Mouse (Mus musculus): ENCODE results near the gene Dis3l2. TPM values are rescaled to one million over a fixed set of nuclear protein-coding genes. Genes with fewer than 3 reads are reported as not detected.

The Dis3l2 gene
- polyA plus RNA-seq, 1 experiment from 2014 or later: 42.7 TPM

GRCm38 (mm10) chr1:86709546-86709945 lies 5.9 kb downstream of the Dis3l2 start:
- Histone ChIP-seq H3K27ac (ENCODE audit: low read length) (no peak overlapping the region), H3K4me2 (ENCODE audit: low read length) (no peak overlapping the region), H3K27me3 (ENCODE audit: control insufficient read depth, insufficient read depth, low read depth, low read length) (no peaks in the 10 kb centered on the region), H3K9ac (ENCODE audit: low read depth, low read length) (no peak overlapping the region), H3K36me3 (ENCODE audit: control insufficient read depth, insufficient read depth, low read length) (no peaks in the 10 kb centered on the region), H3K4me1 (ENCODE audit: control insufficient read depth, insufficient read depth, low read length) (peaks cover 13% of the 10 kb centered on the region), H3K4me3 (ENCODE audit: low read depth, low read length) (no peak overlapping the region), H3K9me3 (replicated peaks; ENCODE audit: control insufficient read depth, low read length, poor library complexity, severe bottlenecking) (no peaks in the 10 kb centered on the region)
- WGBS: 76% methylated on average over 4 of the region's 4 CpGs
- ATAC-seq: no peak

GRCm38 (mm10) chr1:86712045-86712444 lies 8.4 kb downstream of the Dis3l2 start:
- no peaks in the 10 kb centered on the region for H3K4me1 ChIP-seq (ENCODE audit: control insufficient read depth, insufficient read depth, low read length)
- H3K9ac ChIP-seq (ENCODE audit: low read depth, low read length): no peak overlapping the region
- 96% methylated on average over 2 of the region's 2 CpGs for WGBS
- no peak overlapping the region for H3K4me3 ChIP-seq (ENCODE audit: low read depth, low read length)
- H3K36me3 ChIP-seq (ENCODE audit: control insufficient read depth, insufficient read depth, low read length): no peaks in the 10 kb centered on the region
- no peak overlapping the region for H3K4me2 ChIP-seq (ENCODE audit: low read length)
- no peaks in the 10 kb centered on the region for H3K9me3 ChIP-seq (replicated peaks; ENCODE audit: control insufficient read depth, low read length, poor library complexity, severe bottlenecking)
- H3K27me3 ChIP-seq (ENCODE audit: control insufficient read depth, insufficient read depth, low read depth, low read length): no peaks in the 10 kb centered on the region
- H3K27ac ChIP-seq (ENCODE audit: low read length): no peak overlapping the region
- no peak for ATAC-seq

- Histone ChIP-seq H3K36me3 (ENCODE audit: control insufficient read depth, insufficient read depth, low read length) (no peaks in the 10 kb centered on the region), H3K27ac (ENCODE audit: low read length) (no peak overlapping the region), H3K4me2 (ENCODE audit: low read length) (no peak overlapping the region), H3K9ac (ENCODE audit: low read depth, low read length) (no peak overlapping the region), H3K9me3 (replicated peaks; ENCODE audit: control insufficient read depth, low read length, poor library complexity, severe bottlenecking) (no peaks in the 10 kb centered on the region), H3K27me3 (ENCODE audit: control insufficient read depth, insufficient read depth, low read depth, low read length) (no peaks in the 10 kb centered on the region), H3K4me1 (ENCODE audit: control insufficient read depth, insufficient read depth, low read length) (no peaks in the 10 kb centered on the region), H3K4me3 (ENCODE audit: low read depth, low read length) (no peak overlapping the region)
- 98% methylated on average over 4 of the region's 4 CpGs for WGBS
- no peak for ATAC-seq
These were observed 9.4 kb downstream of the Dis3l2 start for GRCm38 (mm10) chr1:86713054-86713453.

GRCm38 (mm10) chr1:86718190-86718589 lies 14.6 kb downstream of the Dis3l2 start:
- Histone ChIP-seq H3K4me2 (ENCODE audit: low read length) (no peak overlapping the region), H3K9me3 (replicated peaks; ENCODE audit: control insufficient read depth, low read length, poor library complexity, severe bottlenecking) (no peaks in the 10 kb centered on the region), H3K4me1 (ENCODE audit: control insufficient read depth, insufficient read depth, low read length) (no peaks in the 10 kb centered on the region), H3K4me3 (ENCODE audit: low read depth, low read length) (no peak overlapping the region), H3K9ac (ENCODE audit: low read depth, low read length) (no peak overlapping the region), H3K36me3 (ENCODE audit: control insufficient read depth, insufficient read depth, low read length) (no peaks in the 10 kb centered on the region), H3K27me3 (ENCODE audit: control insufficient read depth, insufficient read depth, low read depth, low read length) (no peaks in the 10 kb centered on the region), H3K27ac (ENCODE audit: low read length) (no peak overlapping the region)
- WGBS: 93% methylated on average over 1 of the region's 1 CpGs
- no peak for ATAC-seq

- H3K9ac ChIP-seq (ENCODE audit: low read depth, low read length): no peak overlapping the region
- H3K4me3 ChIP-seq (ENCODE audit: low read depth, low read length): no peak overlapping the region
- no peak for ATAC-seq
- H3K27me3 ChIP-seq (ENCODE audit: control insufficient read depth, insufficient read depth, low read depth, low read length): no peaks in the 10 kb centered on the region
- no peak overlapping the region for H3K4me2 ChIP-seq (ENCODE audit: low read length)
- no peak overlapping the region for H3K27ac ChIP-seq (ENCODE audit: low read length)
- H3K36me3 ChIP-seq (ENCODE audit: control insufficient read depth, insufficient read depth, low read length): no peaks in the 10 kb centered on the region
- no peaks in the 10 kb centered on the region for H3K9me3 ChIP-seq (replicated peaks; ENCODE audit: control insufficient read depth, low read length, poor library complexity, severe bottlenecking)
- WGBS: 93% methylated on average over 4 of the region's 4 CpGs
- H3K4me1 ChIP-seq (ENCODE audit: control insufficient read depth, insufficient read depth, low read length): no peaks in the 10 kb centered on the region
These were observed 15.8 kb downstream of the Dis3l2 start for GRCm38 (mm10) chr1:86719391-86719790.

GRCm38 (mm10) chr1:86733160-86733821 lies 29.7 kb downstream of the Dis3l2 start:
- H3K27ac ChIP-seq (ENCODE audit: low read length): no peak overlapping the region
- no peak overlapping the region for H3K9ac ChIP-seq (ENCODE audit: low read depth, low read length)
- no peak overlapping the region for H3K4me3 ChIP-seq (ENCODE audit: low read depth, low read length)
- H3K9me3 ChIP-seq (replicated peaks; ENCODE audit: control insufficient read depth, low read length, poor library complexity, severe bottlenecking): no peaks in the 10 kb centered on the region; the same call in 1 of the 2 replicates
- H3K27me3 ChIP-seq (ENCODE audit: control insufficient read depth, insufficient read depth, low read depth, low read length): no peaks in the 10 kb centered on the region
- 91% methylated on average over 2 of the region's 2 CpGs for WGBS
- no peak for ATAC-seq
- H3K36me3 ChIP-seq (ENCODE audit: control insufficient read depth, insufficient read depth, low read length): no peaks in the 10 kb centered on the region
- H3K4me1 ChIP-seq (ENCODE audit: control insufficient read depth, insufficient read depth, low read length): no peaks in the 10 kb centered on the region
- no peak overlapping the region for H3K4me2 ChIP-seq (ENCODE audit: low read length)

- Histone ChIP-seq H3K4me2 (ENCODE audit: low read length) (no peak overlapping the region), H3K4me1 (ENCODE audit: control insufficient read depth, insufficient read depth, low read length) (no peaks in the 10 kb centered on the region), H3K27ac (ENCODE audit: low read length) (no peak overlapping the region), H3K4me3 (ENCODE audit: low read depth, low read length) (no peak overlapping the region), H3K36me3 (ENCODE audit: control insufficient read depth, insufficient read depth, low read length) (no peaks in the 10 kb centered on the region), H3K9me3 (replicated peaks; ENCODE audit: control insufficient read depth, low read length, poor library complexity, severe bottlenecking) (no peaks in the 10 kb centered on the region; the same call in 1 of the 2 replicates), H3K9ac (ENCODE audit: low read depth, low read length) (no peak overlapping the region), H3K27me3 (ENCODE audit: control insufficient read depth, insufficient read depth, low read depth, low read length) (no peaks in the 10 kb centered on the region)
- 94% methylated on average over 1 of the region's 1 CpGs for WGBS
- no peak for ATAC-seq
These were observed 32.8 kb downstream of the Dis3l2 start for GRCm38 (mm10) chr1:86736414-86736813.

- WGBS: 27% methylated on average over 3 of the region's 3 CpGs
- ATAC-seq: no peak
- peaks cover 15% of the 10 kb centered on the region for H3K36me3 ChIP-seq (ENCODE audit: control insufficient read depth, insufficient read depth, low read length)
- H3K27me3 ChIP-seq (ENCODE audit: control insufficient read depth, insufficient read depth, low read depth, low read length): no peaks in the 10 kb centered on the region
- H3K4me2 ChIP-seq (ENCODE audit: low read length): no peak overlapping the region
- H3K27ac ChIP-seq (ENCODE audit: low read length): no peak overlapping the region
- no peak overlapping the region for H3K4me3 ChIP-seq (ENCODE audit: low read depth, low read length)
- H3K4me1 ChIP-seq (ENCODE audit: control insufficient read depth, insufficient read depth, low read length): no peaks in the 10 kb centered on the region
- H3K9me3 ChIP-seq (replicated peaks; ENCODE audit: control insufficient read depth, low read length, poor library complexity, severe bottlenecking): no peaks in the 10 kb centered on the region
- no peak overlapping the region for H3K9ac ChIP-seq (ENCODE audit: low read depth, low read length)
These were observed 39.3 kb downstream of the Dis3l2 start for GRCm38 (mm10) chr1:86742896-86743295.

- no peak overlapping the region for H3K9ac ChIP-seq (ENCODE audit: low read depth, low read length)
- H3K4me2 ChIP-seq (ENCODE audit: low read length): no peak overlapping the region
- no peaks in the 10 kb centered on the region; the same call in 1 of the 2 replicates for H3K9me3 ChIP-seq (replicated peaks; ENCODE audit: control insufficient read depth, low read length, poor library complexity, severe bottlenecking)
- H3K27me3 ChIP-seq (ENCODE audit: control insufficient read depth, insufficient read depth, low read depth, low read length): no peaks in the 10 kb centered on the region
- 100% methylated on average over 2 of the region's 2 CpGs for WGBS
- no peak overlapping the region for H3K4me3 ChIP-seq (ENCODE audit: low read depth, low read length)
- H3K36me3 ChIP-seq (ENCODE audit: control insufficient read depth, insufficient read depth, low read length): peaks cover 26% of the 10 kb centered on the region
- no peak overlapping the region for H3K27ac ChIP-seq (ENCODE audit: low read length)
- no peaks in the 10 kb centered on the region for H3K4me1 ChIP-seq (ENCODE audit: control insufficient read depth, insufficient read depth, low read length)
- ATAC-seq: no peak
These were observed 43.4 kb downstream of the Dis3l2 start for GRCm38 (mm10) chr1:86747034-86747433.

All from midbrain, embryonic 16.5 days (tissue).